Mouse (Mus musculus): Measurements from ENCODE around the gene Mark1.

The Mark1 gene

DNA sequence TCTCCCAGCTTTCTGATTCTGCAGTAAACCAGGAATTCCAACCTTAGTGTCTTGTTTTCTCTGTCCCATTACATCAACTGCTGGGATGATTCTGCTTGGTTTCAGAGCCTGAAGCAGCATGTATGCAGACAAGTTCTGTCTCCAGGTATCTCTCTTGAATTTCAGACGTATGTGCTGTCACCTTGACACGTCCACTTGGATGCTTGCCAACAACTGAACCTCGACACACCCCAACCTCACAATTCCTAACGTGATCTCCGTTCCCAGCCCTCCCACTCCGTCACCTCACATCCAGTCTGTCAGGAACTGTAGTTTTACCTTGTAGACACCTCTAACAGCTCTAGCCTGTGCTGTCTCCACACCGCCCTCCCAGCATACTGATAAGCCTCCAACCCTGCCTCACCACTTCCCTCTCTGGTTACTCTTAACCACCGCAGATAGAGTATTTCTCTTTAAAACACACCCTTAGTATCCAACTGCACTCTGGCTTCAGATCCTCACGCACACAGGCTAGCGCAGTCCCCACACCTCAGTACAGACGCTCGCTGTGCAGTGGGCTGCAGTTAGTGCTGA is 36.2 kb downstream of the Mark1 start:
- DNase-seq (ENCODE audit: low spot score) = no peak

DNA sequence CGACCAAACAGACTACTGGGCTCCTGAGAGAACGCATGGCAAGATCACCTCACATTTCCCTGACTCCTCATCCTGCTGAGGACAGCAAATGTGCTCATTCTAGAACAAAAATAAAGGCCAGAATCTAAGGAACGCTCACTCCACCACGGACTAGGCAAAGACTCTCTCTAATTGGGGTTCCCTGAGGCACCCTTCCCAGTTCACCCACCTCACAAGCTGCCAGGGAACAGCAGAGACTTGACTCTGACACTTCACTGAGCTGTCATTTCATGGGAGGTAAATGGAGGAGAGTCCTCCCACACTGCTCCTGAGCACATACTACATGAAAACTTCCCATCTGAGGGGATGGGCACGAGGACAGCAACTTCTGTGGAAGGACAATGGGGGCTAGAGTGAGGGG is 37.5 kb downstream of the Mark1 start:
- DNase-seq (ENCODE audit: low spot score) = no peak

DNA sequence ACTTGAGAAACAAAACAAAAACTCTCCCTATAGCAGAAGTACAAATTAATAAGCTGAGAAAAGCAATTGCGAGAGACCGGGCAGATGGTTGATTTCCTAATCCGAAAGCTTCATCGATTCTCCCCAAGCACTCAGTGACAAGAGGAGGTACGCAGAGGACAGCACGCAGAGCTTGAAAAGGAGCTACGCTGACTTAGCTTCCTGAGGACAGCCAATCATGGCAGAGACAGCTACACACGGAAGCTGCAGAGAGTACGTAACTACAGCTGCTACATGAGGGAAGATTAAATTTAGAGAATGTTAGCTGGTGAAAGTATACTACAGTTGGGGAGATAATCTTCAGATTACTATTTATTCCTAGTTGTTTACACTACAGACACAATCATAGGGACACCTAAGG is 40.6 kb downstream of the Mark1 start:
- DNase-seq (ENCODE audit: low spot score) = no peak

DNA sequence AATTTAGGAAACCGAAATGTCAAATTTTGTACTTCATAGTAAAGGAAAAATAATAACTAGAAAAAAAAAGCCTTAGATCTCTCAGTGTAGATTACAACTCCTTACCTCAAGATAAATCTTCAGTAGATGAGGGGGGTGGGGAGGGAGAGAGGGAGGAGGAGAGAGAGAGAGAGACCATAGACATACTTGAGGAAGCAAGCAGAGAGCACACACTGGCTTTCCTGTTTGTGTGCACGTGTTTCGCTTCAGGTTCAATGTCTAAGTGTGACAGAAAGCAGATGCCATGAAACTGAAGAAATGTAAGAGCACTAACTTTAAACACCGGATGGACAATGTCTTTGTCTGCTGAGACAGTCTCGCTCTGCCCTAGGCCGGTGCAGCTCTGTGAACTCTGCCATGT is 41.0 kb downstream of the Mark1 start:
- DNase-seq (ENCODE audit: low spot score) = no peak

DNA sequence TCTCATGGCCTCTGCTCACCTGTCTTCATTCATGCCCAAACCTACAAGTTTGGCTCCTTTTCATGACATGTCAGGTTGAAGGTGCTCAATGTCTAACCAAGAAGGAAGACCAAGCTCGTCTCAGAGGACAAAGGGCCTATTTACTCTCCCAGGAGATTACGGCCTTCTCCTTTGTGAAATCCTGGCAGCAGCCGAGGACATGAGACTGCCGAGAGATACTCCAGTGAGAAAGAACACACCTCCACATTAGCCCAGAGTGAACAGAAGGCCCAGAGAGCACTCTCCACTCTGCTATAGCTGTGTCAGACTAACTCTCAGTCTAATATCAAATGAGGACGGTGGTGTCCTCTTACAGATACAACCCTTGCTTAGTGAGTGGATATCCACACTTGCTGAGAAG is 47.6 kb downstream of the Mark1 start:
- DNase-seq (ENCODE audit: low spot score) = no peak

DNA sequence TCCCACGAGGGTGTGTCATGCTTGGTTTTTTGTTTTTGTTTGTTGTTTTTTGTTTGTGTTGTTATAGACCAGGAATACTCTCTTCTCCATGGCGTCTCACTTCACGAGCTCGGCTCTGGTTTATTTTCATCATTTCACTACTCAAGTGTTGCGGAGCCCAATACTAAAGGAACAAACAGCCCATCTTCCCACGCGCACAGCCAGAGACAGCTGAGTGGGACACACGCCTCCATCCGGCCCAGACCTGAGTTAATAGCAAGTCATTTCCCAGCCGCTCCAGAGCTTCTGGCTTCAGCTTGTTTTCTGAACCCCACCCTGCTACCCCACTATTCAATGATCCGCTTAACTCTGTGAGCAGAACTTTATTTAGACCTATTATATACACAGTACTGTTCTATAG is 48.3 kb downstream of the Mark1 start:
- DNase-seq (ENCODE audit: low spot score) = no peak

DNA sequence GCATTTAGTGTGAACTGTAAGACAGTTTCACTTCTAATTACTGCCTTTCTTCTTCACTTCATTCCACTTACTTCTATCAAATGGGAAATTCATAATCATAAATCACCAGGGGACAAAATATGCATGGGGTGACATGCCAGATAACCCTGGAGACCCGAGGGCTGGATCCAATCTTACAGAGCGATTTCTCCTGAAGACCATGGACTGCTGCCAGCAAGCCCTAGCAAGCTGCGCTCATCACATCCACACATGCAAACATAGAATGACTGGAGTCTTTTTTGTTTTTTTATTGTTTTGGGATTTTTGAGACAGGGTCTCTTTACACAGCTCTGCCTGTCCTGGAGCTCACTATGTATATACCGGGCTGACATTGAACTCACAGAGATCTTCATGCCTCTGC is 61.3 kb downstream of the Mark1 start:
- no peak for DNase-seq (ENCODE audit: low spot score)

DNA sequence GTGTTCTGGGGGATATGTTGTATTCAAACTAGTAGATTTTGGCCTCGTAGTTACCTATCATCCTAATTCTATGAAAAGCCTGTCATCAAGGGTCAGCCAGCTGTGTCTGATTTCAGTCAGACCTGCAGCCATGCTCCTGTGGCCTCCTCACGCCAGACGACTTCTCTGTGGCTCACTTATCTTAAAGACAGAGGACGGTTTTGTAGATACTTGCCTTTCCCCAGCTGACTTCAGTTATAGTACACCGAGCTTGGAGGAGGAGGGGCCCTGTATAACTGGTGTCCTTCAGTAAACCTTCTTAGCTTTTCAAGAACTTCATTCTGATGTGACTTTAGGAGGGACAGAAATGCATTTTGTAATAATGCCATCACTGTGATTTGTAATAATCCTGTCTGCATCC is 63.4 kb downstream of the Mark1 start:
- DNase-seq (ENCODE audit: low spot score) = no peak

DNA sequence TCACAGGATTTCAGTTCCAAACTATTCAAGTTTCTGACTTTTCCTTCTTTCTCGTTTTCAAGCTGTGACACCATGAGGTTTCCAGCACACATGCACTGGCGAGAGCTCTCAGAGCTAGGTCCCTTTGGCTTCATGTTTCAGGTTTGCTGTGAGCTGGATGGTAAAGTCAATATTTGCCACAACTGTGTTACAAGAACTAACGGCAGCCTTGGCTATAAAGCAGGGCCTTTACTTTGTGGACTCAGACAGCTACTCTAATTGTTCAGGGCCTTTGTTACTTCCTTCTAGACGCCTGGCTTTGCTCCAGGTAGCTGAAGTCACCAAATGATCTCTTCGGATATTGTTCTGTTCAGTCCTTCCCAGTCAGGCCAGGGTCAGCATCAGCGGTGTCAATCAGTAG is 63.9 kb downstream of the Mark1 start:
- no peak for DNase-seq (ENCODE audit: low spot score)

DNA sequence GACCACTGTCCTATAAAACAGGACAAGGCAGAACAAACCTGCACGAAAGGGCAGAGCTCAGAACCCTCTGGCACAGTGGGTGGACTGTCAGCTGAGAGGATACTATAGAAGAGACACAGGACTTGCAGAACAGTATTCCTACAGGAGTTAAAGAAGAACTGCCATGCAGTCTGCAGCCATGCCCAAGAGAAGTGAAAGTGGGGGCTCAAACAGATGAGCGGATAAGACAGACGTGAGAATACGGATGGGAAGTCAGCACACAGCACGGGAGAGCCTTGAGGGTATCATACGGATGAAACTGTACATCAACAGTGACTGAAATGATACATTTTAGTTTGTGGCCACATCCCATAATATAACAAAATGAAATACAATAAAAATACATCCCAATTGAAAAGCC is 68.3 kb downstream of the Mark1 start:
- no peak for DNase-seq (ENCODE audit: low spot score)

DNA sequence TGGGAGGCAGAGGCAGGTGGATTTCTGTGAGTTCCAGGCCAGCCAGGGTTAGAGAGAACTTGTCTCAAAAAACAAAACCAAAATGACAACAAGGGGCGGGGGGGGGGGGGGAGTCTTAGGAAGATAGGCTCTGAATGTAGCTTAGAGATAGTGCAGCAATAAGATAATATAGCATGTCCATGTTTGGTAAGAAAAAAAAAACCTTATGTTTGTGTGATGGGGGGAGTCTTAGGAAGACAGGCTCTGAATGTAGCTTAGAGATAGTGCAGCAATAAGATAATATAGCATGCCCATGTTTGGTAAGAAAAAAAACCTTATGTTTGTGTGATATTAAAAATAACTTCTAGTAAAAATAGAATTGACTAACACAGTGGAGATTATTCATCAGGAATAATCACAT is 71.0 kb downstream of the Mark1 start:
- DNase-seq (ENCODE audit: low spot score) = no peak

DNA sequence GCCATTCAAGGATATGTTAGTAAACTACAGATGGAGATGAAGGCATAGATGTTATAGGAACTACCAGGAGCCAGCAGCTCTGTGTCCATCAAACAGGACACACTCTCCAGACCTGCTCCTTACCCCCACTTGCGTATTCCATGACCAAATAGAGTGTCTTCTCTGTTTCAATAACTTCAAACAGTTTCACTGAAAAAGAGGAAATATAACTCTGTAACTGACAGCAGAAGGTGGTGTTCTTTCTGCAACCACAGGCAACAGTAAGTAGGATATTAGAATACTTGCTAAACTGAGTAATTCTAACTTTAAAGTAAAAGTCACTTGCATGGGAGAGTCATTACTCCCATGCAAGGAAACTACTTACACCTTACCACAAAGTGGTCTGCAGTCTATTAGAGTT is 71.5 kb downstream of the Mark1 start:
- DNase-seq (ENCODE audit: low spot score) = no peak

DNA sequence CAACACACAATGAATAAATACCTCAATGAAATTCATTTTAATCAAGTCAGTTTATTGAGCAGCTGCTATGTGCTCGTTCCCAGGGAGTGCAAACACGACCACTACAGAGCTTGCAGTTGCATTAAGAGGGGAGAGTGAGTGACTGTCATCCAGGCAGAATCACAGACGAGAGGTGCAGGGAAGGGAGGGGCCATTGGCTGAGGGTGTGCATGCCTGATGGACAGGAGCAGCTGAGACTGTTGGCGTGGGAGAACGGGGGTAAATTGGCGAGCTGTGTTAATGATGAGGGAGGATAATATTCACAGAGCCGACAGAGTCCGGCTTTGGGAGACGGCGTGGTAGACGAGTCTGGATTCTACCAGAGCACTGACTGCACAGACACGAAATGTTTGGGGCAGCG is 76.5 kb downstream of the Mark1 start:
- no peak for DNase-seq (ENCODE audit: low spot score)

DNA sequence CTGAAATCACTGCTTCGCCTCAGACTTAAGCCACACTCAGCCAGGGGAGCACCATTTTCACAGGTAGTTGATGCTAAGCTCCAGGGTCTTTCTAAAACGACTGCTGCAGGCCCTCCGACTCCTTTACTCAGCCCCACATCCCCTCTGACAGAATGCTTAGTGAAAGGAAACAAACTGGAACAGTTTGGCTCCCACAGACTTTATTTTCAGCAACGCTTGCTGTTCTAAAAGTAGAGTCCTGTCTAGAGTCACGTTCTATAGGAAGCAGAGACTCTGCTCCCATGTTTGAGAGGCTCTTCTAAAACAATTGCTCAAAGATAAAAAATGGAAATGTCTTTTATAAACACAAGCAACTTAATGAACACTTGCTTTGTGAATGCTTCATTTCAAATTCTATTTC is 79.3 kb downstream of the Mark1 start:
- no peak for DNase-seq (ENCODE audit: low spot score)

DNA sequence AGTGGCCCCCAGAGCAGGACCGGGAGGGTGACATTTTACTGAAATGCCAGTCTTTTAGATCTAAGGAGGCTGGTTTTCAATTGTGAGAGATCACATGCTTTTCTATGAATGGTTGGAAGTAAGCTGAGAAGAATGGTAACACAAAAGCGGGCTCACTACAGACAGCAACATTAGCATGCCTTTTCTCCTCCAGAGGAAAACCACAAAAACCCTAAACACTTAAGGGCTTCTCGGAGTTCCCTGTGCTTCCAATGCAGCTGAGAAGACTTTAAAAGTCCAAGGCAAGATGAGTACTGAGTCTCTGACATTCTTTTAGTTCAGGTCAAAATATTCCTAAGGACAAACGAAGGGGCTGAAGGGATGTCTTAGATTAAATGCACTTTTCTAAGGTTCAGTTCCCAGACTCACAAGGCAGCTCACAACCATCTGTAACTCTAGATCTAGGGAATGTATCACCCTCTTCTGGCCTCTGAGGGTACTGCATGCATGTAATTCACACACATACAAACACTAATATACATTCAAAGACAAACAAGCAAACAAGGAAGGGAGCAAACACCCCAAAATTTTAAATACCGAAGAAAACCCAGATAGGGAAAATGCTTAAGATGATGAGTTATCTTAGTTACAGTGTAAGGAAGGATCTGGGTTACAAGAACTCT is 81.0 kb downstream of the Mark1 start:
- DNase-seq (ENCODE audit: low spot score) = no peak

DNA sequence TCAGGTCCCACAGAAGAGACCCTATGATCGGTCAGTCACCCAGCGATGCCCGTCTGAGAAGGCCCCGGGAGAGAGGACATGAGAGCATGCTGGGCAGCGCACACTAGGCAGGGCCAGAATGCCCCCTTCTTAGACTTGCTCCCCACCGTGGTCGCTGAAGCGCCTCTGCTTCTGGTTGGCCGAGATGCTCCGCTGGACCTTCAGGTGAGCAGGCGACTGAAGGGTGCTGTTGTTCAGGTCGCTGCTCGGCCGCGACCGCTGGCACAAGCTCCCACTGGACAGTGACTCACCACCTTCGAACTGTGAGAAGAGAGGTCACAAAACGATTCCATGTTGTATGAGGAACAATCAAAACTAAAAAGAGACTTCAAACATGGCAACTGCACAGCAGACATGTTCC is 87.0 kb downstream of the Mark1 start:
- no peak for DNase-seq (ENCODE audit: low spot score)

DNA sequence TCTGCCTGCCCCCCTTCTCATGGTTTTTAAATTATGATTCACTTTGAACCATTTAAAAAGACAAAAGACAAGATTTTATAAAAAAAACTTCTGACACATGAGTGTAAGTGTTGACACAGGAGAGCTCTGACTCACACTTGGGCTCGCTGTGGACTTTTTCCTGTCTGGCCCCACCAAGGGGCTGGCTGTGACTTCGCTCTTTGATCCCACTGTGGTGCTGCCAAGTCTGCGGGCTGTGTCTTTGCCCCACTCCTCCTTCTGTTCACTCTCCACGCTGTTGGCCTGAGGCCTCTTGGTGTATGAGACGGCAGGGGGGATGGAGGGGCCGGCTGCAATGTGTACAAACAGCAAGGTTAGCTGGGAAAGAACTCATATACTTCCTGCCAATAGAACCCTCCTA is 87.5 kb downstream of the Mark1 start:
- no peak for DNase-seq (ENCODE audit: low spot score)

DNA sequence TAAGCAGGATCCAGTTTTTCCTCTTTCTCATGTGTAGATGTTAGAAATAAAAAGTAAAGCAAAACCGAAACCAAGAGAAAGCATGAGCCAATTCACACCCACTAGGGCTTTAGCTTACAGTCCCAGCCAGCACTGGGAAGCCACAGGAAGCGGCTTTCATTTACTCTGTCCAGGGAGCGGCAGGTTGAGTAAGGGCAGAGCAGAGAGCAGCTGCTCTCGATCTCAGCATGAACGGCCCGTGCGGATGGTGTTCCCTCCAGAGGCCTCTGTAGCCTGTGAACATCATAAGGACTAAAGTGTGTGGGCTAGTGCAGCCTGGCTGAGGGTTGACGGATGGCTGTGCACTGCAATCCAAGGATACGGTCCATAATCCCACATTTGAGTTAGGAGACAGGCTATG is 90.8 kb downstream of the Mark1 start:
- no peak for DNase-seq (ENCODE audit: low spot score)

DNA sequence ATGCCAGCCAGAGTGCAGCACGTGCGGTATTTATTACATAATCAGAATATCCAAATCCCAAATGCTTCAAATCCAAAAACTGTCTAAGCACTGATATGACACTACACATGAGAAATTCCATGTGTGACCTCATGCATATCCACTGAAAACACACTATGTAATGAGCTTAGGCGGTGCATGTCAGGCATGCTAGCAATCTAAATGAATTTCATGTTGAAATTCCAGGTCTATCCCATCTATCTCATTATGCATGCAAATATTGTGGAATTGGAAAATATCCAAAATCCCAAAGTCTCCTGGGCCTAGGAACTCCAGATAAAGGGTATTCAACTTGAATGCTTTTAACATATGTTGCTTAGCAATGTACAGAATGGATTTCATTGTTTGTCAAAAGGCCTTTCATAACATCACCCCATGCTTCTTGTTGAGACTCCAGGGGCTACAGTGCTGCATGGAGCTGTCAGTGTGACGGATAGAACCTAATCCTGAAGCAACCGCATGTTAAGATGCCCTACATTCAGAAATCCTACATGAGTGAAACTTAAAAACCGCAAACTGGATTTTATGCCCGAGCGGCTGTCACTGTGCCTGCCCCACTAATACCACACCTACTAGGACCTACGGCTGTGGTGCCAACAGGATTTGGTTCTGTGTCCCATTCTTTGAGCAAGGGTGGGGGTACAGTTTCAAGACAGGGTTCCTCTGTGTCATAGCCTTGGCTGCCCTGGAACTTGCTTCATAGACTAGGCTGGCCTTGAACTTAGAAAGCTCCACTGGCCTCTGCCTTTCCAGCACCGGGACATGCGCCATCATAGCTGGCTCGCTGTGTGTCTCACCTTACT is 93.2 kb downstream of the Mark1 start:
- DNase-seq (ENCODE audit: low spot score) = no peak

DNA sequence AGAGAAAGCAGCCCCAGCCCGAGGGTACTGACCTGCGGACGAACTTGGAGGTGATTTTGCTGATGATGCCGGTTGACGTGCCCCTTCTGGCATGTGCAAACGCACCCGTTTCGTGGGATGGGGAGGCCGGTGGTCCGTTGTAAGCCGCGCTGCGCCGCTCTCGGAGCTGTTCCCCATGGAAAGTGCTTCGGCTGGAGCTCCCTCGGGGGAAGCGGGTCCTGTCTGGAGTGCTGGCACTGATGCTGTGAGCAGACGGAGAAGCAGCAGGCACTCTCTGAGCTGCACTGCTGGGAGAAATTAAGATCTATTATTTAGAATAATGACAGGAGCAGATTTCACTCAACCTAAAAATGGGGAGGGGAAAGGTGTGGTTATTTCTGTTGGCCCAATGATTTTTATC is 94.0 kb downstream of the Mark1 start:
- no peak for DNase-seq (ENCODE audit: low spot score)

DNA sequence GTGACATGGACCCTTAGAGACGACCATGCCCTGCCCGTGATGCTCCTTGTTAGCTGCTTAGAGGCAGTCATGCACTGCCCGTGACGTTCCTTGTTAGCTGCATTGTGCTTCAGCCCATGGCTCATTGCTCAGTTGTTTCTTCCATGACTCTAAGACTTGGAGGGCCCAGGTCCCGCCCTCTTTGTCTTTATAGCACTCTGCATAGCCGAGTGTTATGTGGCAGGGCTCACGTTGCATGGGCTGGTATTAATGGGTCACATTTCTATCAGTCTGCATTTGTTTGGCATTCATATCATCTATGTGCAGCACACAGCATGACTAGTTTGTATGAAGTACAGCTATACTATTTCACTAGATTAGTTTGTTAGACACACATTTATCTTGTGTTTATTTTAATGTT is 95.7 kb downstream of the Mark1 start:
- no peak for DNase-seq (ENCODE audit: low spot score)

DNA sequence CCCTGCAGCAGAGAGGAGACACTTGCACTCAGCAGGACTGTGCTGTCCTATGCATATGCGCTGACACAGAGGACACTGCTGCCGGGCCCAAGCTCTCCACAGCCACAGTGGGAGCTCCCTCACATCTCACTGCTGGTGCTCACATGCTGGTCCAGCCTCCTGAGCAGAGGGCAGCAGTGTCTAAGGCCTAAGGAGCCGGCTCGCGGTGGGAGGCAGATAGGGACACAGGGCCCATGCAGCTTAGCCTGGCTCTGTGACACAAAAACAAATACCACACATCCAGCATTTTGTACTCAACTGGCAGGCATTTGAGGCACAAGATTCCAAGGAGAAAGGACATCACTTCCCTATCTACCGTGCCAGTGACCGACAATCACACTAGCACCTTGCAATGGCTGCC is 96.5 kb downstream of the Mark1 start:
- DNase-seq (ENCODE audit: low spot score) = no peak

DNA sequence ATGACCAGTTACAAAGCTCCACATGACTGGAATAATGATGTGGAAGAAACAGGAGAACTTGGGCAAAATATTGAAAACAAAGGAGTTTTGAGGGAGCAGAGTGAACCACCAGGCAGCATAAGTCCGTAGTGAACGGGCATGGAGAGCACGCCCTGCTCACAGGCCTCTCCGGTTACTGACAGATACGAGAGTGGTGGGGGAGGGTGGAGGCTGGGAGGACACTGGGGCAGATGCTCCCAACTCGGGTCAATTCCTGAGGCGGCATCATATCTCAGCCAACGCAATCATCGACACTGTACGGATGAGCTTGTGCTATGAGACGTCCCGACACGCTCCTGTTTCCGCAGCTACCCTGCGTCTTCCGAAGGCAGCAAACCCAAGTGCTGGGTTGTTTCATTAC is 102.0 kb downstream of the Mark1 start:
- no peak for DNase-seq (ENCODE audit: low spot score)

DNA sequence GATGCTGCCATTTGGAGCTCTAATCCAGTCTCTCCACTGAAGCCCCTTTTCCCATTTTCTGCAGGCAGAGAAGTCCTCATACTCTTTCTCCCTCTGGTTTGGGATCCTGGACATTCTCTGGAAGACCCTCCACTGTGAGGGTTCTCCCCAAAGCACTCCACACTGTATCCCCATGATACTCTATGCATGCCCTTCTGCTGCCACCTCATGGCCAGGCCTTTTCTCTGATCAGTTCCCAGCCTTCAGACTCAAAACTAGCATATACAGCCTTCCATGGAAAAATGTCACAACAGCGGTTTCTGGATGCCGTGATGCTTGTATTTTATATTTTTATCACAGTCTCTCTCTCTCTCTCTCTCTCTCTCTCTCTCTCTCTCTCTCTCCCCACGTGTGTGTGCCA is 107.4 kb downstream of the Mark1 start:
- no peak for DNase-seq (ENCODE audit: low spot score)
